Mouse (Mus musculus): Measurements from ENCODE around the gene Rtn4rl2.

- TF ChIP-seq POLR2A (IDR thresholded peaks at IDR 0.05; ENCODE audit: borderline replicate concordance, extremely low read depth, low read depth, low read length) (no peak), CTCF (IDR thresholded peaks at IDR 0.05; ENCODE audit: insufficient read depth, low read length) (no peak)
Observed at GRCm38 (mm10) chr2:84930186-84930585, 43.7 kb upstream of the Rtn4rl2 start.

All from lung, adult 2 months (tissue).